Mouse (Mus musculus) CH12.LX (cell line): ENCODE results near the gene Olfr460. TPM values are rescaled to one million over a fixed set of nuclear protein-coding genes. Genes with fewer than 3 reads are reported as not detected.

Source experiments
- DNase-seq: peaks from one replicate; pipeline ENCODE4 v3.0.0-alpha.2; 2013; ENCODE audit errors: extremely low read depth
- H3K27ac ChIP-seq: 2 replicates; pipeline ENCODE4 v1.5.1; 2012; ENCODE audit warnings: low read depth, mild to moderate bottlenecking, control low read depth, moderate library complexity; ENCODE audit not compliant: insufficient read depth
- H3K27me3 ChIP-seq: replicated peaks from 2 replicates; pipeline ENCODE3; 2012; ENCODE audit warnings: inconsistent platforms
- H3K36me3 ChIP-seq, 2 experiments: replicated peaks in 1 of 2; 2 replicates each; pipeline versions ENCODE3 to v1.6.1; 2012; ENCODE audit warnings: inconsistent platforms in 1 of 2, low read length in 1 of 2, mild to moderate bottlenecking in 1 of 2, mixed read lengths in 1 of 2, moderate library complexity in 1 of 2; ENCODE audit not compliant: control insufficient read depth in 1 of 2, insufficient read depth in 1 of 2
- H3K4me1 ChIP-seq, 2 experiments: 2 replicates each; pipeline ENCODE4 v1.6.1; 2012; ENCODE audit warnings: inconsistent platforms in 1 of 2, moderate library complexity in 1 of 2; ENCODE audit not compliant: insufficient read depth in 2 of 2, control insufficient read depth in 1 of 2
- H3K4me2 ChIP-seq: 2 replicates; pipeline ENCODE4 v1.6.1; 2012; ENCODE audit warnings: low read depth, mild to moderate bottlenecking, control low read depth; ENCODE audit not compliant: poor library complexity, insufficient read depth, severe bottlenecking
- H3K4me3 ChIP-seq, 3 experiments: fragments of 150-350 bp in 1 of 3; sonication (generic) in 1 of 3; replicated peaks in 1 of 3; 2 replicates each; pipeline versions ENCODE3 to v1.5.1; 2011 to 2012; ENCODE audit warnings: low read depth in 2 of 3, low read length in 2 of 3, mild to moderate bottlenecking in 2 of 3, moderate library complexity in 2 of 3, control low read depth in 1 of 3, improper control_type of control experiment in 1 of 3, inconsistent platforms in 1 of 3, mixed read lengths in 1 of 3; ENCODE audit not compliant: poor library complexity in 1 of 3
- H3K79me2 ChIP-seq: replicated peaks from 2 replicates; pipeline ENCODE4 v1.6.1; 2012; ENCODE audit warnings: mild to moderate bottlenecking, moderate library complexity; ENCODE audit not compliant: control insufficient read depth, poor library complexity, insufficient read depth, severe bottlenecking; ENCODE audit errors: extremely low read depth
- H3K9ac ChIP-seq: 2 replicates; pipeline ENCODE4 v1.6.1; 2012; ENCODE audit warnings: low read depth, mild to moderate bottlenecking, control low read depth, moderate library complexity; ENCODE audit not compliant: insufficient read depth
- H3K9me3 ChIP-seq: replicated peaks from 2 replicates; pipeline ENCODE3; 2012; ENCODE audit warnings: low read length, inconsistent platforms, mixed read lengths
- BHLHE40 ChIP-seq: IDR thresholded peaks from 2 replicates; pipeline ENCODE4 v1.6.1; 2011; ENCODE audit warnings: mild to moderate bottlenecking, low read depth, low read length, improper control_type of control experiment
- CHD2 ChIP-seq: IDR thresholded peaks from 2 replicates; pipeline ENCODE4 v1.6.1; 2011; ENCODE audit warnings: low read length, improper control_type of control experiment
- EP300 ChIP-seq: IDR thresholded peaks from 2 replicates; pipeline ENCODE4 v1.6.1; 2011; ENCODE audit warnings: low read length, improper control_type of control experiment
- ETS1 ChIP-seq: conservative IDR thresholded peaks from 2 replicates; pipeline ENCODE4 v1.6.1; 2012; ENCODE audit warnings: low read depth, mild to moderate bottlenecking, inconsistent platforms, low read length, improper control_type of control experiment, moderate library complexity
- GABPA ChIP-seq: IDR thresholded peaks from 2 replicates; pipeline ENCODE4 v1.6.1; 2012; ENCODE audit warnings: low read depth, low read length, improper control_type of control experiment, inconsistent platforms; ENCODE audit not compliant: insufficient replicate concordance
- HCFC1 ChIP-seq: IDR thresholded peaks from 2 replicates; pipeline ENCODE4 v1.6.1; 2012; ENCODE audit warnings: low read depth, mild to moderate bottlenecking, inconsistent platforms, low read length, improper control_type of control experiment
- IRF4 ChIP-seq: IDR thresholded peaks from 2 replicates; pipeline ENCODE4 v1.6.1; 2014; ENCODE audit warnings: low read depth, mild to moderate bottlenecking, inconsistent platforms, low read length, improper control_type of control experiment
- KAT2A ChIP-seq: IDR thresholded peaks from 2 replicates; pipeline ENCODE4 v1.6.1; 2012; ENCODE audit warnings: low read length, improper control_type of control experiment, inconsistent platforms; ENCODE audit not compliant: insufficient replicate concordance
- MEF2A ChIP-seq: IDR thresholded peaks from 2 replicates; pipeline ENCODE4 v1.6.1; 2014; ENCODE audit warnings: low read depth, mild to moderate bottlenecking, inconsistent platforms, low read length, improper control_type of control experiment, borderline replicate concordance
- MYC ChIP-seq: IDR thresholded peaks from 2 replicates; pipeline ENCODE4 v1.6.1; 2011; ENCODE audit warnings: low read depth, mild to moderate bottlenecking, improper control_type of control experiment, low read length
- NELFE ChIP-seq: IDR thresholded peaks from 2 replicates; pipeline ENCODE4 v1.6.1; 2011; ENCODE audit warnings: low read depth, low read length, improper control_type of control experiment
- NRF1 ChIP-seq: IDR thresholded peaks from 2 replicates; pipeline ENCODE4 v1.6.1; 2014; ENCODE audit warnings: low read depth, mild to moderate bottlenecking, inconsistent platforms, low read length, improper control_type of control experiment, moderate library complexity
- POLR2A ChIP-seq: IDR thresholded peaks from 2 replicates; pipeline ENCODE4 v1.6.1; 2011; ENCODE audit warnings: low read depth, mild to moderate bottlenecking, improper control_type of control experiment, low read length
- POLR2AphosphoS2 ChIP-seq: IDR thresholded peaks from 2 replicates; pipeline ENCODE4 v1.6.1; 2011; ENCODE audit warnings: low read depth, low read length, improper control_type of control experiment
- RCOR1 ChIP-seq: conservative IDR thresholded peaks from 2 replicates; pipeline ENCODE4 v1.6.1; 2012; ENCODE audit warnings: low read depth, mild to moderate bottlenecking, inconsistent platforms, low read length, improper control_type of control experiment
- SIN3A ChIP-seq: IDR thresholded peaks from 2 replicates; pipeline ENCODE4 v1.6.1; 2012; ENCODE audit warnings: low read length, improper control_type of control experiment, inconsistent platforms
- UBTF ChIP-seq: IDR thresholded peaks from 2 replicates; pipeline ENCODE4 v1.6.1; 2012; ENCODE audit warnings: low read depth, mild to moderate bottlenecking, inconsistent platforms, low read length, improper control_type of control experiment, moderate library complexity
- USF1 ChIP-seq: IDR thresholded peaks from 2 replicates; pipeline ENCODE4 v1.6.1; 2014; ENCODE audit warnings: low read depth, mild to moderate bottlenecking, inconsistent platforms, low read length, improper control_type of control experiment
- ZKSCAN1 ChIP-seq: IDR thresholded peaks from 2 replicates; pipeline ENCODE4 v1.6.1; 2012; ENCODE audit warnings: low read depth, inconsistent platforms, low read length, improper control_type of control experiment, borderline replicate concordance
- ZMIZ1 ChIP-seq: IDR thresholded peaks from 2 replicates; pipeline ENCODE4 v1.6.1; 2012; ENCODE audit warnings: low read depth, mild to moderate bottlenecking, inconsistent platforms, low read length, improper control_type of control experiment
- ZNF384 ChIP-seq: IDR thresholded peaks from 2 replicates; pipeline ENCODE4 v1.6.1; 2012; ENCODE audit warnings: low read depth, low read length, improper control_type of control experiment, inconsistent platforms
- dilution Hi-C: fragments of 300-500 bp; cut with MboI; formaldehyde crosslinking; loops from 2 replicates; pipeline ENCODE4 v1.14.3; 2020; ENCODE audit warnings: low sequenced_read_pairs; ENCODE audit not compliant: extremely low pct_unique_long_range_greater_than_20kb, extremely low pct_ligation_motif_present
- in situ Hi-C: fragments of 300-500 bp; cut with MboI; formaldehyde crosslinking; loops from 3 replicates; pipeline ENCODE4 v1.14.3; 2019; ENCODE audit warnings: low sequenced_read_pairs, low pct_ligation_motif_present, low pct_unique_long_range_greater_than_20kb, mixed read lengths
- polyA plus RNA-seq: library from polyadenylated mRNA; unstranded; fragments of >175 nt; gene quantifications from 2 replicates; pipeline ENCODE4 v1.2.1, GENCODE M21; 2012; ENCODE audit warnings: low read depth; ENCODE audit not compliant: insufficient read length
- total RNA-seq, 2 experiments: library from RNA; depleted of rRNA; stranded (reverse); fragments of 300-350 nt in 1 of 2; fragments of >200 nt in 1 of 2; gene quantifications; 2 replicates each; pipeline ENCODE4 v1.2.3; 2012 to 2014

The Olfr460 gene
- total and polyA plus RNA-seq, 3 experiments: not detected

DNA sequence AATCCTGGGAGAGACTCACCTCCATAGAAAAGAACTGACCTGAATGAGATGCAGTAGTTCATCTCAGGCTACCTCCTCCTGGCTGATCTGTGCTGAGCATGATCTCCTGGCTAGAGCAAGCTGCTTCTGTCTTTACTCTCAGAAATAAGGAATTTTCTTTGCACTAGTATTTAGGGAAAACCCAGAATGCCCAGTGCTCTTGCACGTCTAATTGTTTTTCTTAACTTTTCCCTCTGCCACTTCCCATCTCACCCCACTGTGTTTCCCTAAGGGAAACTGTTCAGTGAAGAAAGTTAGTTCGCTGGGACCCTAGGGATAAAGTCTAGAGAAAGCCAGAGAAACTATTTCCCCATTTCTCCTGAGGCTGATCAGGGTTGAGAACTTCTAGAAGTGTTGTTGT, 14.3 kb upstream of the Olfr460 start, which contains the start of gene Olfr461:
Olfr461 (minus strand) TSS at position 101 of the 400 bp plus-strand sequence.
- DNase-seq: no peak
- Histone ChIP-seq H3K4me3 (no peak within 1 kb of the TSS), H3K9me3 (no peaks in the 10 kb centered on the region), H3K4me2 (no peak within 1 kb of the TSS), H3K79me2 (no peaks in the 10 kb centered on the region), H3K4me1 (no peaks in the 10 kb centered on the region), H3K36me3 (no peaks in the 10 kb centered on the region), H3K27me3 (no peaks in the 10 kb centered on the region), H3K27ac (no peak within 1 kb of the TSS), H3K9ac (no peak within 1 kb of the TSS)
- TF ChIP-seq POLR2A (no peak), IRF4 (no peak), GABPA (no peak), ZNF384 (no peak), RCOR1 (no peak), BHLHE40 (no peak), NRF1 (no peak), NELFE (no peak), ETS1 (no peak), HCFC1 (no peak), USF1 (no peak), POLR2AphosphoS2 (no peak), CHD2 (no peak), KAT2A (no peak), ZMIZ1 (no peak), ZKSCAN1 (no peak), MEF2A (no peak), SIN3A (no peak), MYC (no peak)
- dilution Hi-C loops (no loop called here), in situ Hi-C loops (no loop called here)

DNA sequence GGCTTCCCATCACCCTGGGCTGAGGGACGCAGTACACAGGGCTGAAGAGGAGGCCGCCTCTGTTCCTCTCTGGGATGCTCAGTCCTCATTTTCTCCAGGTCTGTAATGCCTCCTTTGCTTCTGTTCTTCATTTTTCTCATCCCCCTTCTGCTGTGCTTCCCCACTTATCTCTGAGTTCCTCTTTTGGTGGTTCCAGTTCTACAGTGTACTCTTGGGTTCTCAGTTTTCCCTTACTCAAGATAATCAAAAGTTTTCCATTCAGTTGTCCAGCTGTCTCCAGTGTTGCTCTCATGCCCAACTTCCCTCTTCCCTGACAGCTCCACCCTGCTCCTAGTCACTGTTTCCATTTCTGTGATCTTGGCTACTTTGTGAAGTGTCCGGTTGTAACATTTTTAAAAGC, 4.3 kb downstream of the Olfr460 start:
- H3K36me3 ChIP-seq: no peaks in the 10 kb centered on the region
- TF ChIP-seq UBTF (no peak), ETS1 (peak; percentile 13; the same call in 1 of the 2 replicates), RCOR1 (0 out of 2 replicates have a peak, but pooled peaks have one; percentile 39), EP300 (peak; percentile 45)
- TF ChIP-seq, all 38 proteins: peak for 3
- no peaks in the 10 kb centered on the region for H3K9me3 ChIP-seq
- dilution Hi-C loops (no loop called here), in situ Hi-C loops (no loop called here)
- H3K4me1 ChIP-seq: peaks cover 4 to 16% of the 10 kb centered on the region in 2 experiments; a peak in 3 of 4 replicates
- no peak overlapping the region for H3K4me3 ChIP-seq
- no peak overlapping the region for H3K27ac ChIP-seq
- H3K27me3 ChIP-seq: no peaks in the 10 kb centered on the region
- peak; percentile 14 for DNase-seq
- H3K79me2 ChIP-seq: no peaks in the 10 kb centered on the region
- H3K9ac ChIP-seq: no peak overlapping the region
- peak overlapping the region; percentile 15; the same call in 1 of the 2 replicates for H3K4me2 ChIP-seq
